10 mouse cellular contexts compared by ENCODE assay signal in the genomic region with DNA sequence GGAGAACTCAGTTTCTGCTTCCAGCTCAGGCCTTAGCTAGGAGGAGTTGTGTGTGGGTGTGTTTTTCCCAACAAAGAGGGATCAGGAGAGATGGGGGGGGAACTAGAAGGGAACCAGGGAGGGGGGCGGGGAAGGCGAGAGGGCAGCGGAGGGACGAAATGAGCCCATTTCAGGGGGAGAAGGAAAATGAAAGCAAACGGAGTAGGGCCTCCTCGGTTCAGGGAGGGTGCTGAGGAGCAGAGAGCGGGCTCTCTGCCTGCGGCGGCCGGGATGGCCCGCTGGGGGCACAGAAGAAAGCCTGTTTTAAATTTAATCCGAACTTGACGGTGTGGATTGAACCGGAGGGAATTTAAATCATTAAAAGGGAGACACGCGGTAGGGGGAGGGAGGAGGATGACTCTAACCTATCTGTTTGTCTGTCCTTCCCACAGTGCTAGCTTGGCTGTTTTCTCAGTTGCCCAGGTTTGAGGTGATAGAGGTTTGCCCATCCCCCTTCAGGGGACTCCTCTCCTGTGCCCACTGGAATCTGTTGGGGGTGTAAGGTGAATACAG. TPM values are rescaled to one million over a fixed set of nuclear protein-coding genes. Genes with fewer than 3 reads are reported as not detected.
DNase-seq lines count a peak whose midpoint lies in the region; ATAC-seq and TF ChIP-seq lines count a peak whose summit lies in the region.
"Had no signal": no experiment of that assay in that cellular context is flagged by ENCODE, and none has a peak within 500 bp of the region (broad histone marks: within the 10 kb centered on the region; RNA-seq: fewer than 3 reads in every experiment).

No protein-coding gene starts in this region.

- peak in 1 of 2 experiments; percentile 26; a peak in 2 of 4 replicates for TF ChIP-seq EP300 in MEL (IDR thresholded peaks at IDR 0.05; ENCODE audit: low read depth in 1 of 2, low read length in 2 of 2)

- peak overlapping the region; percentile 59 for H3K4me3 ChIP-seq in kidney, embryonic 16.5 days (ENCODE audit: low read length)
- H3K4me3 ChIP-seq in MEL (ENCODE audit: control insufficient read depth in 1 of 2, insufficient read depth in 1 of 2, low read depth in 2 of 2, low read length in 2 of 2), result peak overlapping the region; percentile 81 to 89
- peak overlapping the region; percentile 12 for H3K4me3 ChIP-seq in intestine, embryonic 14.5 days (ENCODE audit: low read depth, low read length)

- H3K9ac ChIP-seq in kidney, embryonic 16.5 days (replicated peaks; ENCODE audit: low read length), result peak overlapping the region; percentile 97
- H3K9ac ChIP-seq in MEL (ENCODE audit: control insufficient read depth, low read depth, low read length, poor library complexity, severe bottlenecking), result peak overlapping the region; percentile 93
- H3K9ac ChIP-seq in intestine, embryonic 14.5 days (ENCODE audit: low read length), result no peak overlapping the region

- no peaks in the 10 kb centered on the region for H3K36me3 ChIP-seq in kidney, embryonic 16.5 days (ENCODE audit: insufficient read depth, low read length)
- peaks cover 0 to 18% of the 10 kb centered on the region in 2 experiments; a peak in 2 of 4 replicates for H3K36me3 ChIP-seq in MEL (ENCODE audit: control insufficient read depth in 1 of 2, insufficient read depth in 2 of 2, low read length in 2 of 2)
- H3K36me3 ChIP-seq in intestine, embryonic 14.5 days (ENCODE audit: control insufficient read depth, insufficient read depth, low read length), result no peaks in the 10 kb centered on the region

- peak overlapping the region; percentile 84 for H3K4me2 ChIP-seq in kidney, embryonic 16.5 days (replicated peaks; ENCODE audit: low read depth, low read length)
- peak overlapping the region; percentile 36 for H3K4me2 ChIP-seq in intestine, embryonic 14.5 days (ENCODE audit: low read length)

- no peak for ATAC-seq in kidney, embryonic 16.5 days (ENCODE audit: low FRiP score, low TSS enrichment)
- no peak for ATAC-seq in intestine, embryonic 14.5 days (replicated peaks; ENCODE audit: low FRiP score, low TSS enrichment, low read depth)

- TF ChIP-seq POLR2A in MEL (IDR thresholded peaks at IDR 0.05; ENCODE audit: control insufficient read depth in 1 of 2, insufficient read depth in 1 of 2, low read depth in 1 of 2, low read length in 2 of 2, poor library complexity in 1 of 2), result no peak

- 2% methylated on average over 16 of the region's 16 CpGs for WGBS in kidney, embryonic 16.5 days
- whole genome bisulfite sequencing in intestine, embryonic 14.5 days, result 6% methylated on average over 16 of the region's 16 CpGs

- peaks cover 43% of the 10 kb centered on the region for H3K4me1 ChIP-seq in kidney, embryonic 16.5 days (ENCODE audit: insufficient read depth, low read length)
- H3K4me1 ChIP-seq in MEL (ENCODE audit: control insufficient read depth in 1 of 2, insufficient read depth in 2 of 2, low read length in 2 of 2), result peaks cover 16 to 23% of the 10 kb centered on the region in 2 experiments
- H3K4me1 ChIP-seq in intestine, embryonic 14.5 days (replicated peaks; ENCODE audit: control insufficient read depth, insufficient read depth, low read length), result no peaks in the 10 kb centered on the region

- H3K27ac ChIP-seq in kidney, embryonic 16.5 days (ENCODE audit: low read length), result peak overlapping the region; percentile 97
- H3K27ac ChIP-seq in MEL (ENCODE audit: control insufficient read depth, low read depth, low read length), result peak overlapping the region; percentile 83
- H3K27ac ChIP-seq in intestine, embryonic 14.5 days (ENCODE audit: low read depth), result no peak overlapping the region

- TF ChIP-seq CTCF in MEL (IDR thresholded peaks at IDR 0.05 in 2 of 3, conservative IDR thresholded peaks at IDR 0.05 in 1 of 3; ENCODE audit: control insufficient read depth in 1 of 3, insufficient read depth in 1 of 3, low read depth in 2 of 3, low read length in 3 of 3, poor library complexity in 1 of 3, severe bottlenecking in 1 of 3), result no peak

- H3K79me2 ChIP-seq in MEL (ENCODE audit: control insufficient read depth, insufficient read depth, low read length, poor library complexity), result peaks cover 54% of the 10 kb centered on the region

- H3K27me3 ChIP-seq in kidney, embryonic 16.5 days (ENCODE audit: insufficient read depth, low read length), result peaks cover 25% of the 10 kb centered on the region
- H3K27me3 ChIP-seq in MEL (ENCODE audit: control insufficient read depth in 1 of 2, insufficient read depth in 2 of 2, low read length in 2 of 2), result no peaks in the 10 kb centered on the region
- peaks cover 100% of the 10 kb centered on the region for H3K27me3 ChIP-seq in intestine, embryonic 14.5 days (replicated peaks; ENCODE audit: control insufficient read depth, insufficient read depth, low read length)

- TF ChIP-seq RAD21 in MEL (IDR thresholded peaks at IDR 0.05; ENCODE audit: low read depth, low read length), result no peak

- no peak for DNase-seq in kidney, postnatal 14 days
- DNase-seq in MEL (ENCODE audit: low read depth, low spot score), result peak; percentile 68
- DNase-seq in intestine, embryonic 14.5 days (ENCODE audit: low spot score), result no peak
- peak; percentile 65 for DNase-seq in neural tube, embryonic 10.5 days (ENCODE audit: extremely low spot score, low spot score)
- DNase-seq in urinary bladder, postnatal 10 days (ENCODE audit: low spot score), result no peak
- no peak for DNase-seq in retina, postnatal 1 day
- DNase-seq: right cerebral cortex, adult 18-20 months had no signal

- no peaks in the 10 kb centered on the region for H3K9me3 ChIP-seq in kidney, embryonic 16.5 days (ENCODE audit: low read length)
- H3K9me3 ChIP-seq in MEL (replicated peaks; ENCODE audit: insufficient read depth, low read length), result no peaks in the 10 kb centered on the region
- no peaks in the 10 kb centered on the region for H3K9me3 ChIP-seq in intestine, embryonic 14.5 days (ENCODE audit: control insufficient read depth, low read length)

TF ChIP-seq in MEL, 35 proteins besides CTCF, POLR2A, EP300 and RAD21 (continues in another document):
- TF ChIP-seq GABPA (IDR thresholded peaks at IDR 0.05; ENCODE audit: low read depth, low read length), result no peak
- 0 out of 2 replicates have a peak, but pooled peaks have one; percentile 37 for TF ChIP-seq TBP (IDR thresholded peaks at IDR 0.05; ENCODE audit: low read depth, low read length)
- no peak for TF ChIP-seq NELFE (IDR thresholded peaks at IDR 0.05; ENCODE audit: low read depth, low read length)
- TF ChIP-seq ZKSCAN1 (IDR thresholded peaks at IDR 0.05; ENCODE audit: low read depth, low read length), result no peak
- no peak for TF ChIP-seq SMC3 (IDR thresholded peaks at IDR 0.05; ENCODE audit: low read depth, low read length)
- no peak for TF ChIP-seq POLR2AphosphoS5 (IDR thresholded peaks at IDR 0.05; ENCODE audit: borderline replicate concordance, low read depth, low read length)
- TF ChIP-seq MEF2A (IDR thresholded peaks at IDR 0.05; ENCODE audit: extremely low read depth, insufficient replicate concordance, low read depth, low read length, poor library complexity, severe bottlenecking), result no peak
- TF ChIP-seq MYB (IDR thresholded peaks at IDR 0.05; ENCODE audit: low read depth, low read length), result no peak
- no peak for TF ChIP-seq ETS1 (IDR thresholded peaks at IDR 0.05; ENCODE audit: low read depth, low read length)
- TF ChIP-seq ELF1 (IDR thresholded peaks at IDR 0.05; ENCODE audit: low read depth, low read length), result no peak
- TF ChIP-seq UBTF (IDR thresholded peaks at IDR 0.05; ENCODE audit: borderline replicate concordance, insufficient read depth, low read depth, low read length), result 0 out of 2 replicates have a peak, but pooled peaks have one; percentile 6
- TF ChIP-seq TAL1 (IDR thresholded peaks at IDR 0.05; ENCODE audit: low read length), result no peak
- TF ChIP-seq GATA1 (IDR thresholded peaks at IDR 0.05; ENCODE audit: low read depth, low read length), result no peak
- TF ChIP-seq CHD1 (IDR thresholded peaks at IDR 0.05; ENCODE audit: low read depth, low read length), result peak; percentile 46; the same call in 1 of the 2 replicates
- no peak for TF ChIP-seq MXI1 (IDR thresholded peaks at IDR 0.05; ENCODE audit: low read depth, low read length)

RNA-seq across cellular contexts. Expression of a gene that starts 1.3 kb away (rescaled TPM):
- polyA plus RNA-seq in kidney, embryonic 16.5 days (2015; fragmentation: Nextera tagmentation; extraction: Ambion mirVana), result 7.4 and 9.2 TPM in 2 replicates
- 3.2 and 4.1 TPM in 2 replicates for total RNA-seq in MEL (2012; rRNA removed)
- polyA plus RNA-seq in MEL (2012; ENCODE audit: insufficient read depth in 1 of 2, insufficient read length in 2 of 2, low read depth in 1 of 2, low replicate concordance in 2 of 2, missing spikeins in 1 of 2), result 100 to 1,000 TPM in 1 of 2 experiments, 1 to 10 TPM in 1; 9.5 to 400 TPM
- polyA plus RNA-seq in intestine, embryonic 14.5 days (2014; fragmentation: Nextera tagmentation; extraction: Ambion mirVana), result 1.7 and 1.9 TPM in 2 replicates
- total RNA-seq: layer of hippocampus, adult 18-20 months; megakaryocyte-erythroid progenitor cell, adult 5-6 weeks had no signal

RNA-seq across cellular contexts. Expression of a gene that starts 10.3 kb away (rescaled TPM):
- 4.3 and 5.9 TPM in 2 replicates for polyA plus RNA-seq in kidney, embryonic 16.5 days (2015; fragmentation: Nextera tagmentation; extraction: Ambion mirVana)
- total RNA-seq in MEL (2012; rRNA removed), result 0.46 and 0.56 TPM in 2 replicates
- polyA plus RNA-seq in MEL (2012; ENCODE audit: insufficient read depth in 1 of 2, insufficient read length in 2 of 2, low read depth in 1 of 2, low replicate concordance in 2 of 2, missing spikeins in 1 of 2), result 1 to 10 TPM in 1 of 2 experiments, not detected in 1; 3.0 TPM
- polyA plus RNA-seq in intestine, embryonic 14.5 days (2014; fragmentation: Nextera tagmentation; extraction: Ambion mirVana), result 12.2 and 14.1 TPM in 2 replicates
- total RNA-seq: layer of hippocampus, adult 18-20 months; megakaryocyte-erythroid progenitor cell, adult 5-6 weeks had no signal

RNA-seq across cellular contexts. Expression of a gene that starts 10.9 kb away (rescaled TPM):
- polyA plus RNA-seq in kidney, embryonic 16.5 days (2015; fragmentation: Nextera tagmentation; extraction: Ambion mirVana), result 49.0 and 54.0 TPM in 2 replicates
- total RNA-seq in MEL (2012; rRNA removed), result 6.3 and 6.8 TPM in 2 replicates
- polyA plus RNA-seq in MEL (2012; ENCODE audit: insufficient read depth in 1 of 2, insufficient read length in 2 of 2, low read depth in 1 of 2, low replicate concordance in 2 of 2, missing spikeins in 1 of 2), result 10 to 100 TPM in 1 of 2 experiments, not detected in 1; 24.8 TPM
- polyA plus RNA-seq in intestine, embryonic 14.5 days (2014; fragmentation: Nextera tagmentation; extraction: Ambion mirVana), result 2.6 and 3.1 TPM in 2 replicates
- total RNA-seq: layer of hippocampus, adult 18-20 months; megakaryocyte-erythroid progenitor cell, adult 5-6 weeks had no signal

RNA-seq across cellular contexts. Expression of a gene that starts 12.9 kb away (rescaled TPM):
- 6.6 and 9.2 TPM in 2 replicates for polyA plus RNA-seq in kidney, embryonic 16.5 days (2015; fragmentation: Nextera tagmentation; extraction: Ambion mirVana)
- 0.26 and 0.31 TPM in 2 replicates for total RNA-seq in MEL (2012; rRNA removed)
- 1 to 10 TPM in 1 of 2 experiments, not detected in 1; 1.7 TPM for polyA plus RNA-seq in MEL (2012; ENCODE audit: insufficient read depth in 1 of 2, insufficient read length in 2 of 2, low read depth in 1 of 2, low replicate concordance in 2 of 2, missing spikeins in 1 of 2)
- 9.5 and 11.9 TPM in 2 replicates for polyA plus RNA-seq in intestine, embryonic 14.5 days (2014; fragmentation: Nextera tagmentation; extraction: Ambion mirVana)
- total RNA-seq: layer of hippocampus, adult 18-20 months; megakaryocyte-erythroid progenitor cell, adult 5-6 weeks had no signal

RNA-seq across cellular contexts. Expression of a gene that starts 20.6 kb away (rescaled TPM):
- 7.6 and 11.0 TPM in 2 replicates for polyA plus RNA-seq in kidney, embryonic 16.5 days (2015; fragmentation: Nextera tagmentation; extraction: Ambion mirVana)
- 1.7 and 2.3 TPM in 2 replicates for total RNA-seq in MEL (2012; rRNA removed)
- 1 to 10 TPM in 1 of 2 experiments, not detected in 1; 9.4 TPM for polyA plus RNA-seq in MEL (2012; ENCODE audit: insufficient read depth in 1 of 2, insufficient read length in 2 of 2, low read depth in 1 of 2, low replicate concordance in 2 of 2, missing spikeins in 1 of 2)
- 6.1 and 9.6 TPM in 2 replicates for polyA plus RNA-seq in intestine, embryonic 14.5 days (2014; fragmentation: Nextera tagmentation; extraction: Ambion mirVana)
- total RNA-seq: layer of hippocampus, adult 18-20 months; megakaryocyte-erythroid progenitor cell, adult 5-6 weeks had no signal

Comparison
In these comparisons a context has a peak if more than half of its experiments do, and no peak if none do; other contexts are left out.
1. H3K4me3 ChIP-seq: peak in every context shown above with its lines; median percentile 85 in MEL; 59 in kidney, embryonic 16.5 days; 12 in intestine, embryonic 14.5 days.
2. DNase-seq: peak in MEL (single experiment) and neural tube, embryonic 10.5 days (single experiment); none in kidney, postnatal 14 days (single experiment), intestine, embryonic 14.5 days (single experiment), urinary bladder, postnatal 10 days (single experiment) and retina, postnatal 1 day (single experiment).